Mouse (Mus musculus) cerebellum, adult 2 months (tissue): ENCODE measurements around the gene Agap2.

Source experiments
- CTCF ChIP-seq: fragments of 200-500 bp; IDR thresholded peaks from 2 replicates; pipeline ENCODE4 v1.5.1; 2011; ENCODE audit warnings: low read depth, mild to moderate bottlenecking, control low read depth, low read length, moderate library complexity, borderline replicate concordance; ENCODE audit not compliant: insufficient read depth
- POLR2A ChIP-seq: fragments of 200-500 bp; IDR thresholded peaks from 2 replicates; pipeline ENCODE4 v1.6.1; 2011; ENCODE audit warnings: low read length, control low read depth, borderline replicate concordance; ENCODE audit not compliant: insufficient read depth

- TF ChIP-seq CTCF (no peak), POLR2A (no peak)
Observed at GRCm38 (mm10) chr10:127107563-127108261, 32.6 kb downstream of the Agap2 start.
